Mouse (Mus musculus) MEL (cell line): ENCODE data around the gene Casp2.

Experiments
- CTCF ChIP-seq, 3 experiments: IDR thresholded peaks in 2 of 3; conservative IDR thresholded peaks in 1 of 3; 2 replicates each; pipeline ENCODE4 v1.5.1; 2011 to 2012; ENCODE audit warnings: low read length in 3 of 3, low read depth in 2 of 3, mild to moderate bottlenecking in 2 of 3, improper control_type of control experiment in 1 of 3, inconsistent platforms in 1 of 3, mixed read lengths in 1 of 3, moderate library complexity in 1 of 3; ENCODE audit not compliant: control insufficient read depth in 1 of 3, insufficient read depth in 1 of 3, poor library complexity in 1 of 3, severe bottlenecking in 1 of 3
- EP300 ChIP-seq, 2 experiments: IDR thresholded peaks; 2 replicates each; pipeline ENCODE4 v1.6.1; 2011; ENCODE audit warnings: improper control_type of control experiment in 2 of 2, low read length in 2 of 2, low read depth in 1 of 2, mild to moderate bottlenecking in 1 of 2
- ETS1 ChIP-seq: IDR thresholded peaks from 2 replicates; pipeline ENCODE4 v1.6.1; 2012; ENCODE audit warnings: low read depth, mild to moderate bottlenecking, inconsistent platforms, low read length, improper control_type of control experiment, moderate library complexity
- GATA1 ChIP-seq: IDR thresholded peaks from 2 replicates; pipeline ENCODE4 v1.6.1; 2011; ENCODE audit warnings: low read depth, low read length, improper control_type of control experiment
- MAFK ChIP-seq: IDR thresholded peaks from 2 replicates; pipeline ENCODE4 v1.6.1; 2011; ENCODE audit warnings: low read depth, mild to moderate bottlenecking, low read length, improper control_type of control experiment, borderline replicate concordance
- MEF2A ChIP-seq: IDR thresholded peaks from 2 replicates; pipeline ENCODE4 v1.6.1; 2014; ENCODE audit warnings: low read depth, mild to moderate bottlenecking, inconsistent platforms, low read length, improper control_type of control experiment; ENCODE audit not compliant: poor library complexity, insufficient replicate concordance, severe bottlenecking; ENCODE audit errors: extremely low read depth
- RAD21 ChIP-seq: IDR thresholded peaks from 2 replicates; pipeline ENCODE4 v1.6.1; 2011; ENCODE audit warnings: mild to moderate bottlenecking, low read depth, low read length, improper control_type of control experiment
- SIN3A ChIP-seq: IDR thresholded peaks from 2 replicates; pipeline ENCODE4 v1.6.1; 2012; ENCODE audit warnings: low read length, improper control_type of control experiment, inconsistent platforms
- USF1 ChIP-seq: IDR thresholded peaks from 2 replicates; pipeline ENCODE4 v1.6.1; 2014; ENCODE audit warnings: low read depth, mild to moderate bottlenecking, inconsistent platforms, low read length, improper control_type of control experiment, moderate library complexity

DNA sequence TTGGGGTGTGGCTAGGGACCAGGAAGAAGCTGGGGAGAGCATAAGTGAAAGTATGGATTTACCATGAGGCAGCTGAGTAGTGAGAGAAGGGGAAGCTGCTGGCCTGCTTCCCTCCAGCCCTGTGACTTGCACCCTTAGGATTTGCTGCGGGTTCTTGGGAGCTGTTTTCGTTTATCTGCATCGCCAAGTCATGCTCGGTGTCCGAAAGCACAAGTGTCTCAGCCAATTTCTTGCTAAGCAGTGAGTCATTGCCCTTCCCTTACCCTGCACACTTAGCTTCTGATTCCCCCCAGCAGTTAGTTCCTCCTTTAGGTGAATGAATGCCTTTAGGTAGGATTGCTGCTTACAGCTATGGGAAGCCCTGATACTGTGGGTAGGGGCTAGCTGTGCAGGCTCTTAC lies 34.6 kb downstream of the Casp2 start:
- no peak for TF ChIP-seq CTCF (IDR thresholded peaks at IDR 0.05 in 2 of 3, conservative IDR thresholded peaks at IDR 0.05 in 1 of 3; ENCODE audit: control insufficient read depth in 1 of 3, insufficient read depth in 1 of 3, low read depth in 2 of 3, low read length in 3 of 3, poor library complexity in 1 of 3, severe bottlenecking in 1 of 3)
- peak; percentile 47 to 61; a peak in 2 of 4 replicates for TF ChIP-seq EP300 (IDR thresholded peaks at IDR 0.05; ENCODE audit: low read depth in 1 of 2, low read length in 2 of 2)
- TF ChIP-seq GATA1: peak; percentile 59; the same call in 1 of the 2 replicates
- no peak for TF ChIP-seq SIN3A
- no peak for TF ChIP-seq USF1
- TF ChIP-seq ETS1: peak; percentile 57
- no peak for TF ChIP-seq RAD21
- no peak for TF ChIP-seq MEF2A
- TF ChIP-seq MAFK: no peak
